Comparison of ENCODE assay signal across 24 mouse cellular contexts in the genomic region with DNA sequence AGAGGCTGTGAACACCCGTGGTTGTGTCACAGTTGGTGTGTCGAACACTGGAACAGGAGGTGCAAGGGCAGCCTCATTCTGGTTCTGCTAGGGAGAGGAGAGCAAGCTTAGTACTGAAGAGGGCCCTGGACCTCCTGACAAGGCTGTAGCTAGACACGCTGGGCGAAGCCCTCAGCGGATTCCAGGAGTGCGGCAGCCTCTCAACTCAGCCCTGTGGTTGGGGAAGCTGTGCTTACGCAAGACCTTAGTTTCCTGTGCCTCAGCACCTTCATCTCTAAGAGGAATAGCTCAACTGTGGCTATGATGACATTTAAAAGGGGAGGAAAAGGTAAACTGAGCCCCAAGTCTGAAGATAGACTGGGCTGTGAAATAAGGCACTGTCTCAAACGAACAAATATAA. TPM values are rescaled to one million over a fixed set of nuclear protein-coding genes. Genes with fewer than 3 reads are reported as not detected.
DNase-seq lines count a peak whose midpoint lies in the region; ATAC-seq lines count a peak whose summit lies in the region.
"Had no signal": no experiment of that assay in that cellular context is flagged by ENCODE, and none has a peak within 500 bp of the region (broad histone marks: within the 10 kb centered on the region; RNA-seq: fewer than 3 reads in every experiment).

No protein-coding gene starts in this region.

- no peak overlapping the region for H3K4me3 ChIP-seq in liver, embryonic 15.5 days (replicated peaks)
- H3K4me3 ChIP-seq: left cerebral cortex, adult 2 months; limb, embryonic 13.5 days; neural tube, embryonic 13.5 days had no signal

- peaks cover 54% of the 10 kb centered on the region for H3K36me3 ChIP-seq in liver, embryonic 15.5 days (replicated peaks)

- peak; percentile 53 for ATAC-seq in liver, embryonic 15.5 days (ENCODE audit: insufficient read depth)
- ATAC-seq in neutrophil, adult 5-6 weeks (ENCODE audit: extremely low read depth, insufficient number of reproducible peaks, low FRiP score, poor library complexity, severe bottlenecking): peak; percentile 17; the same call in 1 of the 2 replicates
- ATAC-seq: CD4-positive, CD25-positive, alpha-beta regulatory T cell, adult 4 months; Patski had no signal

- intact Hi-C loops in heart, postnatal 14 days (cut with DNase I): no loop called here
- intact Hi-C loops in gastrocnemius, postnatal 14 days (cut with DNase I; ENCODE audit: low total_unique reads): no loop called here

- peaks cover 12% of the 10 kb centered on the region; the same call in 1 of the 2 replicates for H3K4me1 ChIP-seq in liver, embryonic 15.5 days (replicated peaks)
- H3K4me1 ChIP-seq: limb, embryonic 13.5 days; neural tube, embryonic 13.5 days had no signal

- no peak overlapping the region for H3K9ac ChIP-seq in liver, embryonic 15.5 days
- H3K9ac ChIP-seq: limb, embryonic 13.5 days; neural tube, embryonic 13.5 days had no signal

- 65% methylated on average over 8 of the region's 8 CpGs for WGBS in liver, embryonic 15.5 days (ENCODE audit: insufficient replicate concordance)

- no peak overlapping the region for H3K4me2 ChIP-seq in liver, embryonic 15.5 days
- H3K4me2 ChIP-seq: limb, embryonic 13.5 days; neural tube, embryonic 13.5 days had no signal

- peak; percentile 36 for DNase-seq in heart, adult 11 months
- no peak for DNase-seq in heart, postnatal 4 days
- DNase-seq in lung, postnatal 14 days: peak; percentile 37
- no peak for DNase-seq in left cerebral cortex, adult 9 months (ENCODE audit: low spot score in 2 of 2)
- no peak for DNase-seq in heart, postnatal 14 days
- no peak for DNase-seq in gastrocnemius, postnatal 14 days
- DNase-seq: adrenal gland, adult 8-10 months; cerebellum, adult 11-12 months; cerebellum, postnatal 36 days; kidney, adult 18-20 months; kidney, postnatal 14 days; midbrain, embryonic 14.5 days; thymus, postnatal 14 days had no signal

- H3K27ac ChIP-seq in liver, embryonic 15.5 days (replicated peaks): peak overlapping the region; percentile 30; the same call in 1 of the 2 replicates
- H3K27ac ChIP-seq: left cerebral cortex, adult 2 months; limb, embryonic 13.5 days; neural tube, embryonic 13.5 days had no signal

- no peaks in the 10 kb centered on the region for H3K9me3 ChIP-seq in liver, embryonic 15.5 days (replicated peaks)
- H3K9me3 ChIP-seq: limb, embryonic 13.5 days; neural tube, embryonic 13.5 days had no signal

- no peaks in the 10 kb centered on the region for H3K27me3 ChIP-seq in liver, embryonic 15.5 days
- H3K27me3 ChIP-seq: limb, embryonic 13.5 days; neural tube, embryonic 13.5 days; Patski had no signal

RNA-seq across cellular contexts. Expression of a gene that starts 14.3 kb away (rescaled TPM):
- total RNA-seq in heart, postnatal 4 days (2021): not detected
- 37.9 and 46.4 TPM in 2 replicates for polyA plus RNA-seq in liver, embryonic 15.5 days (2015; fragmentation: Nextera tagmentation; extraction: Ambion mirVana)
- 0.12 TPM in 1 of 2 replicates, not detected in the other for total RNA-seq in neutrophil, adult 5-6 weeks (2017)
- total RNA-seq in heart, postnatal 14 days (2021): not detected
- total RNA-seq in gastrocnemius, postnatal 14 days (2021): not detected
- total RNA-seq: gastrocnemius, adult 18-20 months; left cerebral cortex, adult 2 months had no signal

RNA-seq across cellular contexts. Expression of a gene that starts 30.2 kb away (rescaled TPM):
- 10 to 100 TPM; 14.0 TPM for total RNA-seq in heart, postnatal 4 days (2021)
- 14.8 and 15.1 TPM in 2 replicates for polyA plus RNA-seq in liver, embryonic 15.5 days (2015; fragmentation: Nextera tagmentation; extraction: Ambion mirVana)
- total RNA-seq in neutrophil, adult 5-6 weeks (2017): 44.0 and 45.2 TPM in 2 replicates
- 10 to 100 TPM in 1 of 2 experiments, 1 to 10 TPM in 1; 8.8 to 10.7 TPM for total RNA-seq in heart, postnatal 14 days (2021)
- total RNA-seq in gastrocnemius, postnatal 14 days (2021): 1 to 10 TPM; 6.7 to 8.4 TPM

RNA-seq across cellular contexts. Expression of a gene that starts 30.4 kb away (rescaled TPM):
- 10 to 100 TPM; 76.7 to 80.0 TPM for total RNA-seq in heart, postnatal 4 days (2021)
- 71.6 and 76.7 TPM in 2 replicates for polyA plus RNA-seq in liver, embryonic 15.5 days (2015; fragmentation: Nextera tagmentation; extraction: Ambion mirVana)
- 57.1 and 64.4 TPM in 2 replicates for total RNA-seq in neutrophil, adult 5-6 weeks (2017)
- 10 to 100 TPM; 78.0 to 78.3 TPM for total RNA-seq in heart, postnatal 14 days (2021)
- total RNA-seq in gastrocnemius, postnatal 14 days (2021): 10 to 100 TPM; 73.3 to 76.9 TPM

RNA-seq across cellular contexts. Expression of a gene that starts 37.9 kb away (rescaled TPM):
- total RNA-seq in heart, postnatal 4 days (2021): under 1 TPM; 0.41 to 0.45 TPM
- 133 and 162 TPM in 2 replicates for polyA plus RNA-seq in liver, embryonic 15.5 days (2015; fragmentation: Nextera tagmentation; extraction: Ambion mirVana)
- 6.1 TPM in 2 replicates for total RNA-seq in neutrophil, adult 5-6 weeks (2017)
- total RNA-seq in heart, postnatal 14 days (2021): under 1 TPM; 0.67 to 0.71 TPM
- total RNA-seq in gastrocnemius, postnatal 14 days (2021): not detected
- total RNA-seq: ES-E14 had no signal
- polyA plus RNA-seq: CD4-positive, CD25-positive, alpha-beta regulatory T cell, adult 4 months; Patski had no signal

RNA-seq across cellular contexts. Expression of a gene that starts 49.2 kb away (rescaled TPM):
- not detected for total RNA-seq in heart, postnatal 4 days (2021)
- polyA plus RNA-seq in liver, embryonic 15.5 days (2015; fragmentation: Nextera tagmentation; extraction: Ambion mirVana): 9.8 and 12.4 TPM in 2 replicates
- total RNA-seq in neutrophil, adult 5-6 weeks (2017): 0.23 TPM in 1 of 2 replicates, not detected in the other
- total RNA-seq in heart, postnatal 14 days (2021): under 1 TPM; 0.15 to 0.19 TPM
- not detected for total RNA-seq in gastrocnemius, postnatal 14 days (2021)
- polyA plus RNA-seq: CD4-positive, CD25-positive, alpha-beta regulatory T cell, adult 4 months; forebrain, embryonic 11.5 days; heart, embryonic 14.5 days; limb, embryonic 13.5 days; midbrain, embryonic 14.5 days; Patski had no signal

Comparison
In these comparisons a context has a peak if more than half of its experiments do, and no peak if none do; other contexts are left out.
1. DNase-seq: peak in heart, adult 11 months (single experiment) and lung, postnatal 14 days (single experiment); none in heart, postnatal 4 days (single experiment), left cerebral cortex, adult 9 months (0 of 2), heart, postnatal 14 days (0 of 2) and gastrocnemius, postnatal 14 days (single experiment).